9 mouse cellular contexts compared by ENCODE assay signal in the genomic region with DNA sequence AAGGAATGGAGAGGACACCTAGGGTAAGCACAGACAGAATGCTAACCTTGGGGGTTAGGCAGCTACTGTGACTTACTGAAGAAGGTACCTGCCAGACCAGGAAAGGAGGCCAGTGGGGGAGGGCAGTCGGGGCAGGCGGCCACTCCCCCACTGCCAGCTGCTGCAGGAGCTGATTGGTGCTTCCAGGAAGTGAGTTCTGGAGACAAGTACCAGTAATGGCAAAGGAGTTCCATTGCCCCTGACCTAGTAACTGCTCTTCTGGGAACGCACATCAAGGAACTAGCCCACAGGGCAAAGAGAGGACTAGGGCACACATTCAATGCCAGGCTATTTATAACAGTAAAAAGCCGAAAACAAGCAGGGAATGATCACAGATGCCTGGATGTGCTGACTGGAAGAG. TPM values are rescaled to one million over a fixed set of nuclear protein-coding genes. Genes with fewer than 3 reads are reported as not detected.
DNase-seq lines count a peak whose midpoint lies in the region; ATAC-seq and TF ChIP-seq lines count a peak whose summit lies in the region.
"Had no signal": no experiment of that assay in that cellular context is flagged by ENCODE, and none has a peak within 500 bp of the region (broad histone marks: within the 10 kb centered on the region; RNA-seq: fewer than 3 reads in every experiment).

No protein-coding gene starts in this region.

- TF ChIP-seq POLR2A in testis, adult 2 months (IDR thresholded peaks at IDR 0.05; ENCODE audit: control insufficient read depth, low read depth, low read length) = no peak
- no peak for TF ChIP-seq POLR2A in kidney, adult 2 months (IDR thresholded peaks at IDR 0.05; ENCODE audit: low read depth, low read length)
- no peak for TF ChIP-seq POLR2A in myocyte (IDR thresholded peaks at IDR 0.05; ENCODE audit: insufficient read length, low read depth)

- H3ac ChIP-seq in myocyte (ENCODE audit: control insufficient read depth, insufficient read length) = no peak overlapping the region

- peaks cover 71% of the 10 kb centered on the region for H3K79me2 ChIP-seq in myocyte (ENCODE audit: control insufficient read depth, insufficient read depth)

- H3K27ac ChIP-seq in testis, adult 2 months (ENCODE audit: control insufficient read depth, insufficient read depth, low read depth, low read length) = no peak overlapping the region
- H3K27ac ChIP-seq in kidney, adult 2 months (ENCODE audit: insufficient read depth, low read depth, low read length) = peak overlapping the region; percentile 29

- peaks cover 1% of the 10 kb centered on the region for H3K36me3 ChIP-seq in testis, adult 2 months (ENCODE audit: control insufficient read depth, insufficient read depth, low read length)
- H3K36me3 ChIP-seq in kidney, adult 2 months (ENCODE audit: control insufficient read depth, insufficient read depth, low read length) = no peaks in the 10 kb centered on the region
- H3K36me3 ChIP-seq in myocyte (ENCODE audit: control insufficient read depth, insufficient read depth) = no peaks in the 10 kb centered on the region

- ATAC-seq in megakaryocyte-erythroid progenitor cell, adult 5-6 weeks (replicated peaks; ENCODE audit: low FRiP score, low TSS enrichment, poor library complexity, severe bottlenecking) = no peak

- H3K4me3 ChIP-seq in testis, adult 2 months (ENCODE audit: control insufficient read depth, low read depth, low read length) = peak overlapping the region; percentile 4; the same call in 1 of the 2 replicates
- no peak overlapping the region for H3K4me3 ChIP-seq in kidney, adult 2 months (ENCODE audit: insufficient read depth, low read depth, low read length)
- H3K4me3 ChIP-seq in myocyte = no peak overlapping the region

- peaks cover 17% of the 10 kb centered on the region for H3K4me1 ChIP-seq in testis, adult 2 months (ENCODE audit: control insufficient read depth, insufficient read depth, low read length)
- peaks cover 46% of the 10 kb centered on the region for H3K4me1 ChIP-seq in kidney, adult 2 months (ENCODE audit: control insufficient read depth, insufficient read depth, low read length)

- peak; percentile 26 to 31 for DNase-seq in cerebellum, adult 18-20 months
- DNase-seq in cerebellum, adult 11 months = no peak
- no peak for DNase-seq in testis, postnatal 14 days (ENCODE audit: low spot score)
- DNase-seq in kidney, adult 2 months = peak; percentile 80
- no peak for DNase-seq in urinary bladder, postnatal 4 days (ENCODE audit: low spot score in 2 of 2)

- no peak for TF ChIP-seq CTCF in testis, adult 2 months (IDR thresholded peaks at IDR 0.05; ENCODE audit: control insufficient read depth, insufficient read depth, insufficient replicate concordance, low read depth, low read length)
- no peak for TF ChIP-seq CTCF in kidney, adult 2 months (conservative IDR thresholded peaks at IDR 0.05; ENCODE audit: insufficient read depth, insufficient read length, low read depth, low read length)

- peak overlapping the region; percentile 59 for H3K4me2 ChIP-seq in myocyte (ENCODE audit: low read depth)

- WGBS in kidney, adult 2 months = 19% methylated on average over 4 of the region's 4 CpGs

- no peaks in the 10 kb centered on the region for H3K27me3 ChIP-seq in testis, adult 2 months (ENCODE audit: control insufficient read depth, insufficient read depth, low read length)
- no peaks in the 10 kb centered on the region for H3K27me3 ChIP-seq in kidney, adult 2 months (replicated peaks; ENCODE audit: control insufficient read depth, insufficient read depth, low read length)
- H3K27me3 ChIP-seq in myocyte (ENCODE audit: control insufficient read depth, insufficient read depth, insufficient read length) = no peaks in the 10 kb centered on the region

TF ChIP-seq in myocyte, 11 proteins besides CTCF, POLR2A, EP300 and RAD21:
- TF ChIP-seq MYOD1 (IDR thresholded peaks at IDR 0.05; ENCODE audit: control insufficient read depth in 1 of 3, insufficient read length in 2 of 3, low read depth in 2 of 3) (peak in 1 of 3 experiments; percentile 35), POLR2AphosphoS2 (IDR thresholded peaks at IDR 0.05; ENCODE audit: insufficient read length, low read depth) (no peak)

RNA-seq across cellular contexts. Expression of gene Rab11b, which starts 3.1 kb away (rescaled TPM):
- polyA plus RNA-seq in testis, adult 2 months (2012; rRNA removed) = 184 and 196 TPM in 2 replicates
- polyA plus RNA-seq in kidney, adult 2 months (2012; rRNA removed) = 291 and 303 TPM in 2 replicates
- polyA plus RNA-seq in myocyte (2012; fragmentation: generic; extraction: Trizol) = 126 TPM
- total RNA-seq in megakaryocyte-erythroid progenitor cell, adult 5-6 weeks (2014; fragmentation: Nextera tagmentation) = 98.0 and 144 TPM in 2 replicates
- 27.5 and 33.0 TPM in 2 replicates for total RNA-seq in megakaryocyte-erythroid progenitor cell, adult 5-6 weeks (2017)

RNA-seq across cellular contexts. Expression of gene Angptl4, which starts 24.4 kb away (rescaled TPM):
- 3.3 and 4.3 TPM in 2 replicates for polyA plus RNA-seq in testis, adult 2 months (2012; rRNA removed)
- polyA plus RNA-seq in kidney, adult 2 months (2012; rRNA removed) = 19.2 and 21.0 TPM in 2 replicates
- 42.8 TPM for polyA plus RNA-seq in myocyte (2012; fragmentation: generic; extraction: Trizol)
- total RNA-seq in megakaryocyte-erythroid progenitor cell, adult 5-6 weeks (2014; fragmentation: Nextera tagmentation) = 14.9 and 18.2 TPM in 2 replicates
- total RNA-seq in megakaryocyte-erythroid progenitor cell, adult 5-6 weeks (2017) = 13.0 and 17.1 TPM in 2 replicates
- total RNA-seq: neutrophil, adult 5-6 weeks had no signal

RNA-seq across cellular contexts. Expression of gene March2, which starts 38.8 kb away (rescaled TPM):
- 92.4 and 96.3 TPM in 2 replicates for polyA plus RNA-seq in testis, adult 2 months (2012; rRNA removed)
- polyA plus RNA-seq in kidney, adult 2 months (2012; rRNA removed) = 95.8 and 102 TPM in 2 replicates
- 51.5 TPM for polyA plus RNA-seq in myocyte (2012; fragmentation: generic; extraction: Trizol)
- 53.7 and 55.5 TPM in 2 replicates for total RNA-seq in megakaryocyte-erythroid progenitor cell, adult 5-6 weeks (2014; fragmentation: Nextera tagmentation)
- 33.4 and 48.1 TPM in 2 replicates for total RNA-seq in megakaryocyte-erythroid progenitor cell, adult 5-6 weeks (2017)

RNA-seq across cellular contexts. Expression of gene Kank3, which starts 53.1 kb away (rescaled TPM):
- polyA plus RNA-seq in testis, adult 2 months (2012; rRNA removed) = 146 and 156 TPM in 2 replicates
- 83.0 and 89.3 TPM in 2 replicates for polyA plus RNA-seq in kidney, adult 2 months (2012; rRNA removed)
- polyA plus RNA-seq in myocyte (2012; fragmentation: generic; extraction: Trizol) = 8.3 TPM
- total RNA-seq in megakaryocyte-erythroid progenitor cell, adult 5-6 weeks (2014; fragmentation: Nextera tagmentation) = 12.0 and 19.7 TPM in 2 replicates
- 1.6 and 2.4 TPM in 2 replicates for total RNA-seq in megakaryocyte-erythroid progenitor cell, adult 5-6 weeks (2017)

Comparison
In these comparisons a context has a peak if more than half of its experiments do, and no peak if none do; other contexts are left out.
1. DNase-seq: peak in cerebellum, adult 18-20 months (2 of 2) and kidney, adult 2 months (single experiment); none in cerebellum, adult 11 months (single experiment), testis, postnatal 14 days (single experiment) and urinary bladder, postnatal 4 days (0 of 2).